Mouse (Mus musculus) erythroblast, embryonic 14.5 days (primary cell): ENCODE measurements around the gene Gls.

Source experiments
- GATA1 ChIP-seq: IDR thresholded peaks from 2 replicates; pipeline ENCODE4 v1.6.1; 2012; ENCODE audit warnings: low read length, inconsistent platforms, mixed read lengths
- TAL1 ChIP-seq: IDR thresholded peaks from 3 replicates; pipeline ENCODE4 v1.6.1; 2012; ENCODE audit warnings: low read length, inconsistent platforms, mixed read lengths

DNA sequence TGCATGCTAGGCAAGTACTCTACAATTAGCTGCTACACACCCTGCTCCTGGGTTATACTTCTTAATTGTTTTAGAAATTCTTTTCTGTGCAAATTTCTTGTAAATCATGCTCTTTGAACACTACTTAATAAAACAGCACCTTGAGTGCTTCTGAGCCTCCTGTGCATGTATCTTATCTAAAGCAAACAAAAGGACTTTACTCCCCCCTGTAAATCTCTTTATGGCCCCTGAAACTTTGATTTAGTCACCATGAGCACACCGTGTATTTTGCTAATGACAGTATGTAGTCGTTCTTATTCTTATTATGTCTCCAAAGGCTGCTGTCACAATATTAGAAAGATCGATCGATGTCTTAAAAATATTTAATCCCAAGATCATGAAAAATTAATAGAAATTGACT, 23.9 kb upstream of the Gls start:
- TF ChIP-seq GATA1 = no peak
- no peak for TF ChIP-seq TAL1
